Mouse (Mus musculus) neural tube, embryonic 15.5 days (tissue): ENCODE measurements around the gene Themis3. TPM values are rescaled to one million over a fixed set of nuclear protein-coding genes. Genes with fewer than 3 reads are reported as not detected.

ENCODE experiments used
- ATAC-seq: fragments of 200-750 bp; cut with Nextera tagmentation; 2 replicates; pipeline ENCODE4 v1.8.0; 2017; ENCODE audit warnings: mild to moderate bottlenecking, moderate TSS enrichment, moderate library complexity; ENCODE audit not compliant: low FRiP score
- H3K27ac ChIP-seq: fragments of 300-500 bp; sonication (generic); replicated peaks from 2 replicates; pipeline ENCODE4 v1.5.1; 2015; ENCODE audit warnings: mild to moderate bottlenecking, inconsistent platforms
- H3K27me3 ChIP-seq: fragments of 300-500 bp; sonication (generic); replicated peaks from 2 replicates; pipeline ENCODE4 v1.6.1; 2015; ENCODE audit warnings: inconsistent platforms
- H3K36me3 ChIP-seq: fragments of 300-500 bp; sonication (generic); 2 replicates; pipeline ENCODE4 v1.6.1; 2015; ENCODE audit warnings: inconsistent platforms
- H3K4me1 ChIP-seq: fragments of 300-500 bp; sonication (generic); 2 replicates; pipeline ENCODE4 v1.6.1; 2015; ENCODE audit warnings: inconsistent platforms
- H3K4me2 ChIP-seq: fragments of 300-500 bp; sonication (generic); 2 replicates; pipeline ENCODE4 v1.6.1; 2015; ENCODE audit warnings: inconsistent platforms, mild to moderate bottlenecking, moderate library complexity
- H3K4me3 ChIP-seq: fragments of 300-500 bp; sonication (generic); replicated peaks from 2 replicates; pipeline ENCODE4 v1.5.1; 2015; ENCODE audit warnings: mild to moderate bottlenecking, inconsistent platforms
- H3K9ac ChIP-seq: fragments of 300-500 bp; sonication (generic); replicated peaks from 2 replicates; pipeline ENCODE4 v1.6.1; 2015; ENCODE audit warnings: mild to moderate bottlenecking, inconsistent platforms
- H3K9me3 ChIP-seq: fragments of 300-500 bp; sonication (generic); replicated peaks from 2 replicates; pipeline ENCODE4 v1.6.1; 2016; ENCODE audit warnings: inconsistent platforms
- WGBS: fragments of 180-500 bp; shearing (Covaris S2); methylation state at CpG from one replicate; pipeline ENCODE4 v1.1.7; 2015; ENCODE audit warnings: mixed read lengths; 5-methylcytosine and 5-hydroxymethylcytosine counted together
- polyA plus RNA-seq: library from polyadenylated mRNA; unstranded; fragments of >200 nt; fragmentation: Nextera tagmentation; extraction: Ambion mirVana; gene quantifications from 2 replicates; pipeline ENCODE4 v1.2.1, GENCODE M21; 2015

Themis3 gene
- 0.14 TPM in 1 of 2 replicates, not detected in the other for polyA plus RNA-seq

DNA sequence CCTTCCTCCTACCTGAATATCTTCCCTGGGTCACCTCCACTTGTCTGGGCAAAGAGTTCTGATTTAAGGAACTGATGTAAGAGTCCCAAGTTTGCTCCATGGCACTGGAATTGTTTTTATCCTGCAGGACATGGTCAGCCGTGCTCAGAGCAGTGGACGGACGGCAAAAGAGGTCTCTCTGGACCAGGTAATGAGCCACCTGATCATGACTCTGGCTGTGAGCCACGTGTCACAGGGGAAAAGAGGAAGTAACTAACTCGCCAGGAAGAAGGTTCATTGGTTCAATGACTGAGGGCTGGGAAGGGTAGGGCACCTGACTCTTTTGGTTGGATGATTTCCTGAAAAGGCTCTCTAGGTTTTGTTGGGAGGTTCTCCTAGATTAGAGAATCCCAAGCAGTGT lies at the start of gene Themis3:
TSS of gene Themis3 (minus strand) at position 187 of the 400 bp plus-strand sequence.
- ATAC-seq = no peak

DNA sequence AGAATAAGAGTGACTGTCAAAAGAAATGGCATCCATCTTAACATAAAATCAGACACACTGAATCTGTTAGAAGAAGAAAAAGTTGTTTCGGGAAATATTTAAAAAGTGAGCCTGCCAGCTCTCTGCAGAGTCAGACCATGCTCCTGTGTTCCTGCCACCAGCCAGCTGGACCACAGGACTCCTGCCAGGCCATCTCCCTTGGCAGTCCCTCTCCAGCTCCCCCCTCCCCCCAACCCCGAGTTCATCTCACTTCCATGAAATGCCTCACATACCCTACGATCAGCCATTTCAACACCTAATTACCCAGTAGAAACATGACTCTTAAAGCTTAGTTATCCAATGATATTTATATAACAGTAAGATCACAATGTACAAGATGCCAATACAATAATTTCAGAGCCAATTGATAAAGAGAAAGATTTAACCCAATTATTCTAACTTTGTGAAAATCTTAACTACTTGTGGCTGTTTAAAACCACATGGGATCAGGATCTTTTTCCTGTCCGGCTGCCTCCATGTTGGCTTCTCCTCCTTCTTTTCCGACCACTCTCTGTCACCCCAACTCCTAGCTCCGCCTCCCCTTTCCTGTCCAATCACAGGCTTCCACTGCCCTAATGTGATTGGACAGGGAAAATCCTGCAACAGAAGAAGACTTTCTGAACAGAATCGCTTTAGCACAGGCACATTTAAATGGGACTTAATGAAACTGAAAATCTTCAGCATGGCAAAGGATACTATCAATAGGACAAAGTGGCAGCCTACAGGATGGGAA lies 43.7 kb upstream of the Themis3 start:
- Histone ChIP-seq H3K4me3 (no peak overlapping the region), H3K4me2 (no peak overlapping the region), H3K4me1 (no peaks in the 10 kb centered on the region), H3K9me3 (no peaks in the 10 kb centered on the region), H3K36me3 (no peaks in the 10 kb centered on the region), H3K27ac (no peak overlapping the region), H3K9ac (no peak overlapping the region), H3K27me3 (no peaks in the 10 kb centered on the region)
- 90% methylated on average over 7 of the region's 7 CpGs for WGBS
- no peak for ATAC-seq

More for the DNA sequence above, at the start of gene Themis3:
- Histone ChIP-seq H3K27ac (no peak within 1 kb of the TSS), H3K4me2 (no peak within 1 kb of the TSS), H3K4me3 (no peak within 1 kb of the TSS), H3K9ac (no peak within 1 kb of the TSS), H3K9me3 (no peaks in the 10 kb centered on the region), H3K36me3 (no peaks in the 10 kb centered on the region), H3K27me3 (no peaks in the 10 kb centered on the region; the same call in 1 of the 2 replicates), H3K4me1 (no peaks in the 10 kb centered on the region)
- WGBS = 75% methylated on average over 5 of the region's 5 CpGs

DNA sequence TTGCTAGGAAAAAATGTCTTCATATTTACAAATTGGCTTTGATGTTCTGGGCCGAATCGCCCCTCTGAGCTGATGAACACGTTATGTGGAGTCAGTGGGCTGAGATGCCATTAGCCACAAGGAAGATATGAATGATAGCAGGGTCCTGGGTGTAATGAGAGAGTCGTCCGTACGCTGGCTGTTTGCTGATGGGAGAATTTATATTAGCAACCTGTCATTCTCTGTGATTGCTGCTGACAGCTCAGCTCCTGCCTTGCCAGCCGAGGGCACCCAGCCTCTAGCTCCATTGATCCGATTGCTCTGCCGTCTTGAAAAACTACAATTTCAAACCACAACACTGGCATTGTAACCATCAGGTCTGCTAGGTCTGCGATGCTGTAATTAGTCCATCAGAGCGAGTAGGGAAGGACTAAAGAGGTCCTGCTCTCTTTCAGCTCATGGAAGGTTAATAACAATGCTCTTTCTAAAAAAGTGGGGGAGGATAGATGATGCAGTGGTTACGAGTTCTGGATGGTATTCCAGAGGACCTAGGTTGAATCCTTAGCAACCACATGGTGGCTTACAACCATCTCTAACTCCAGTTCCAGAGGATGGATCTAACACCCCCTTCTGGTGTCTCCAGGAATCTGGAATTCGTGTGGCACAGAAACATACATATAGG lies 25.7 kb upstream of the Themis3 start:
- H3K27ac ChIP-seq = no peak overlapping the region
- H3K9ac ChIP-seq = no peak overlapping the region
- ATAC-seq = no peak
- no peak overlapping the region for H3K4me3 ChIP-seq
- 43% methylated on average over 13 of the region's 13 CpGs for WGBS
- H3K4me2 ChIP-seq = no peak overlapping the region
- H3K36me3 ChIP-seq = no peaks in the 10 kb centered on the region
- H3K9me3 ChIP-seq = no peaks in the 10 kb centered on the region
- H3K27me3 ChIP-seq = no peaks in the 10 kb centered on the region
- H3K4me1 ChIP-seq = peaks cover 5% of the 10 kb centered on the region

DNA sequence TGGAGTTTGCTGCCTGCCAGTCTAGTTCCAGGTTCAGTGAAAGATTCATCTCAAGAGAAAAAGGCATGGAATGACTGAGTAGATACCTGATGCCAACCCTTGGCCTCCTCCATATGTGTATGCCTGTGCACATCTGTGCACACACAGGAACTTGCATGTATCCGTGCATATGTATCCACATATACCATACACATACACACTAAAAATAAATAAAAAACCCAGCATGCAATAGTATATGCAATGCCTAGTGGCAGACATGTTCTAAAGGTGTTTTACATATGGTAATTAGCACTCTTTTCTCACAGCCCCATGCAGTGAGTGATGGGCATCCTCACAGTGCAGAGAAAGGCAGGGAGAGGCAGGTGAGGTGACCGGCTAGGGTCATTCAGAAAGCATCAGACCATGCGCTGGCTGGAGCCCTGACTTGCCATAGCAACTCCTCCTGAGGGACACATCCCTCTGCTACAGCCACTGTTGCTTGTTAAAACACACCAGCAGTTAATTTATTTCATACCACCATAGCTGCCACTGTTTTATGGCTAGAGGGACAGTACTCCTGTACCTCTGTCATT lies 24.9 kb upstream of the Themis3 start:
- no peak overlapping the region for H3K27ac ChIP-seq
- ATAC-seq = no peak
- no peaks in the 10 kb centered on the region for H3K27me3 ChIP-seq
- no peak overlapping the region for H3K4me3 ChIP-seq
- H3K9me3 ChIP-seq = no peaks in the 10 kb centered on the region
- WGBS = 58% methylated on average over 3 of the region's 3 CpGs
- no peaks in the 10 kb centered on the region for H3K36me3 ChIP-seq
- peaks cover 5% of the 10 kb centered on the region for H3K4me1 ChIP-seq
- H3K4me2 ChIP-seq = no peak overlapping the region
- H3K9ac ChIP-seq = no peak overlapping the region

DNA sequence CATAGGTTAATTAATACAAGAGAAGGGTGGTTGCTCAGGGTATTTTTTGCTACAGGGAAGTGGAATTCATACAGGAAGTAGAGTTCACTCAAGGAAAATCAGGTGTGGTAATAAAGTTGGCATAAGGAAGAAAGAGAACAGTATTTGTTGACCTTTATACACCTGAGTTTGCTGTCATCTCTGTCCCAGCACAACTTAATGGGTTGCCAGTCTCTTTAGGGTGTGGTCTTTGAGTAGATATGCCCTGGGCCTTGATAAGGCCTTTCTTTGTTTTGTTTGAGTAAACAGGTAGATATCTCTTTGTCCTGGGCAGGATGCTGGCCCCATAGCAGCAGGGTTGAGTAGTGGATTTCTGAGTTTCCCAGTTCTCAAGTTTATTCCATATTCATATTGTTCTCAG lies 15.6 kb upstream of the Themis3 start:
- no peak overlapping the region for H3K9ac ChIP-seq
- no peaks in the 10 kb centered on the region for H3K9me3 ChIP-seq
- no peaks in the 10 kb centered on the region for H3K4me1 ChIP-seq
- H3K36me3 ChIP-seq = no peaks in the 10 kb centered on the region
- no peak overlapping the region for H3K4me3 ChIP-seq
- no peak overlapping the region for H3K27ac ChIP-seq
- H3K4me2 ChIP-seq = no peak overlapping the region
- no peaks in the 10 kb centered on the region for H3K27me3 ChIP-seq
- ATAC-seq = no peak

DNA sequence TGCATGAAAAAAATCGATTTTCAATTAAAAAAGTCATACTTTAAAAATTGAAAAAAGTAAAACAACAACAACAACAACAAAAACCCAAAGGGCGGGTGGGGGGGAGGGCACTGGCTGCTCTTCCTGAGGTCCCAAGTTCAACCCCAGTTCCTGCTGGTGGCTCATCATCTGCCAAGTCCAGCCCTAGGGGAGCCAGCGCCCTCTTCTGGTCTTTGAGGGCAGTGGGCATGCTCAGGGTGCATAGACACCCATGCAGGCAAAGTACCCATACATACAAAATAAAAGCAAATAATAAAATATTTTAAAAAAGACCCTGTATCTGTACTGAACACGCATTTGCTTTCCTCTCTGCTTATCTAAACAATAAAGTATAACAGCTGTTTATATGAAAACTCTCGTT lies 10.5 kb upstream of the Themis3 start:
- Histone ChIP-seq H3K9me3 (no peaks in the 10 kb centered on the region), H3K4me3 (no peak overlapping the region), H3K27ac (no peak overlapping the region), H3K27me3 (no peaks in the 10 kb centered on the region), H3K4me1 (no peaks in the 10 kb centered on the region), H3K4me2 (no peak overlapping the region), H3K9ac (no peak overlapping the region), H3K36me3 (no peaks in the 10 kb centered on the region)
- 77% methylated on average over 5 of the region's 5 CpGs for WGBS
- ATAC-seq = no peak

DNA sequence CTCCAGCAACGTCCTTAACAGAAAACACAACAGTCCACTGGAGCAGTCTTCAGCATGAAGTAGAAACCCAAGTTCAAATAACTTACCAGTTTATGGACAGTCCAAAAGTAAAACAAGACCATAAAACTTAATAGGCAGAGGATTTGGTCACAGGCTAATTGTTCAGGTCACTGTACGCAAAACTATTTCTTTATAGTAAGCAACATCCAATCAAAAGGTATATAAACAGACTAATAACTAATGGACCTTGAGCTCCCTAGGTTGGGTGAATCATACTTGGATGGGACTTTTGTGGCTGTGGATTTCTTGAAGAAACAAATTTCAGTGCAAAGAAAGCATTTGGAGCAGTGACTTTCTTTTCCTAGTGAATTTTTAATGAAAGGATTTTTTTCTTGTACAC lies 6.8 kb upstream of the Themis3 start:
- no peaks in the 10 kb centered on the region for H3K9me3 ChIP-seq
- ATAC-seq = no peak
- no peak overlapping the region for H3K4me3 ChIP-seq
- no peaks in the 10 kb centered on the region for H3K36me3 ChIP-seq
- no peak overlapping the region for H3K27ac ChIP-seq
- H3K27me3 ChIP-seq = no peaks in the 10 kb centered on the region
- H3K4me1 ChIP-seq = no peaks in the 10 kb centered on the region
- WGBS = 85% methylated on average over 2 of the region's 2 CpGs
- H3K4me2 ChIP-seq = no peak overlapping the region
- H3K9ac ChIP-seq = no peak overlapping the region

DNA sequence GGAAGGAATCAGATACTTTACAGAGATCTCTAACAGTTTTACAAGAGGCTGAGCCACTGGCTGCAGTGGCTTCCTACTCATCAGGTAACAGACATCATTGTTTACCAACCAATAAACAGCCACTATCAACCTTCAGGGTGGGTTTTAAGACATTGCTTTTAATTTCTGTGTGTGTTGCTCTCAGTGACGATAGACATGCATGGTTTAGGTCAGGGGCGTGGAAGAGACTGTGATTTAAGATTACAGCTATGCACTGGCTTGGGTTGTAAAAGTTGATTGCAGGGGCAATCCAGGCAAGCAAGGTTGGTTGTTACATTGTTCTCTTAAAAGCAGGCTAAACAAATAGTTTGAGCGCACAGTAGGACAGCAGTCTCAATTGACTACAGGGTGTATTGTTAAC lies 1.4 kb upstream of the Themis3 start:
- no peaks in the 10 kb centered on the region for H3K36me3 ChIP-seq
- no peak for ATAC-seq

DNA sequence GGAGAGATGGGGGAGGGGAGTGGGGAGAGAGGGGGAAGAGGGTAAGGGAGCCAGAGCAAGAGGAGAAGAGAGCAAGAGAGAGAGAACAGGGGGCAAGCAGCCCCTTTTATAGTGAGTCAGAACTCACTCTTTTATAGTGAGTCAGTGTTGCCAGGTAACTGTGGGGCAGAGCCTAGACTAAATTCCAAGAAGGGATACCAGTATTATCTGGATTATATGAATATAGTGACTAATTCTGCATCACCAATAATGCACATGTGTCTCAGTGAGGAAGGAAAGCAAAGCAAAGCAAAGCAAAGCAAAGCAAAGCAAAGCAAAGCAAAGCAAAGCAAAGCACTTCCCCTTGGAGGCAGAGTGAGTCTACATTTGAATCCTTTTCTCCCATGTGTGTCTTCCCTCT lies 835 bp upstream of the Themis3 start:
- Histone ChIP-seq H3K9ac (no peak overlapping the region), H3K4me2 (no peak overlapping the region), H3K4me1 (no peaks in the 10 kb centered on the region), H3K36me3 (no peaks in the 10 kb centered on the region), H3K27ac (no peak overlapping the region), H3K9me3 (no peaks in the 10 kb centered on the region), H3K27me3 (no peaks in the 10 kb centered on the region; the same call in 1 of the 2 replicates), H3K4me3 (no peak overlapping the region)
- no peak for ATAC-seq

More for the DNA sequence above, 1.4 kb upstream of the Themis3 start:
- H3K9me3 ChIP-seq = no peaks in the 10 kb centered on the region
- H3K4me1 ChIP-seq = no peaks in the 10 kb centered on the region
- H3K27ac ChIP-seq = no peak overlapping the region
- no peak overlapping the region for H3K4me2 ChIP-seq
- H3K27me3 ChIP-seq = no peaks in the 10 kb centered on the region; the same call in 1 of the 2 replicates
- H3K4me3 ChIP-seq = no peak overlapping the region
- 11% methylated on average over 3 of the region's 3 CpGs for whole genome bisulfite sequencing
- H3K9ac ChIP-seq = no peak overlapping the region

DNA sequence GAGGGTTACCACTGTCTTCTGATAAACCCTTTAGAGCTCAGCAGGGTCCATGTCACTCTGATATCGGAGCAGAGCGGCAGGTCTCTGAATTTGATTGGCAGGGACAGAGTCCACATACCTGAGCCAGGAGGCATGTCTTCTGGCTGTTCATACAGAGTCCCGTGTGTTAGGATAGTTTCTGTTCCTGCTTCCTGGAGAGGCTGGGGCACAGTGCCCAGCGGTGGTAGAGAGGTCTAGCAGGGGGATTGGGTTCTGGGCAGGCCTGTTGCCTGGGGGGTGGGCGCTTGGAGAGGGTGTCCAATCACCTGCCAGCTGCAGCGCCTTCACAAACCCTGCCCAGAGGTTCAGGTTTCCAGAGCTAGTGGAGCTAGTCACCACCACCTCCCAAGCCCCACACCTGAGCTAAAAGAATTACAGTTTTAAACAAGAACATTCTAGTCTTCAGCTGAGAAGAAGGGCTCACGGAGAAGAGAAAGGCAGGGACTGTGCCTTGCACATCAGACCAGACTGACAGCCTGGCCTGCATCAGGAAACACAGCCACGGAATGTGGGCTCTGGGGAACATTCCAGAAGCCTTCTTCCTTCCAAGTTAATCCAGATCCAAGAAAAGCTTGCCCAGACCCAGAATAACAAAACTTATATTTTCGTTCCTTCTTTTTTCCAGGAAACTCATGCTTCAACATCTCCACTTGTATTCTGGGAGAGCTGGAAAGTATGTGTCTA lies 3.9 kb downstream of the Themis3 start:
- 0 out of 2 replicates have a peak, but pooled peaks cover 6% of the 10 kb centered on the region for H3K4me1 ChIP-seq
- 77% methylated on average over 9 of the region's 9 CpGs for WGBS
- no peaks in the 10 kb centered on the region for H3K36me3 ChIP-seq
- H3K4me3 ChIP-seq = no peak overlapping the region
- no peaks in the 10 kb centered on the region for H3K9me3 ChIP-seq
- H3K27ac ChIP-seq = no peak overlapping the region
- no peaks in the 10 kb centered on the region; the same call in 1 of the 2 replicates for H3K27me3 ChIP-seq
- H3K9ac ChIP-seq = no peak overlapping the region
- no peak overlapping the region for H3K4me2 ChIP-seq
- no peak for ATAC-seq

DNA sequence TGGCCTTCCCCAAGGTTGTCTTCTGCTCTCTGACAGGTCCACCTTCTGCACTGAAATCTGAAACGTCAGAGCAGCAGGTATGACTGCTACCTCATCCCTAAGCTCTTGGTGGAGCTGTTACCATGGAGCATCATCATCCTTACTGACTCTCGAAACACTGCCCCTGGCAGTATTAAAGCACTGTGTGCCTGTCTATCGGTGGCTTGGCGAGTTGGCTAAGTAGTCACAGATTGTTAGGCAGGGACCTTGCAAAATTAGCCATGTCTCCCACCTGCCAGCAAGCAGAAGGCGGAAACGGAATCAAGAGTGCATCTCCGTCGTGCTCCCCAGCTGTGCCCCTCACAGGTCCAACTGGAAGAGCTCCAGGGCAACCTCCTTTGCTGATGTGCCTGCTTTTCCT lies 4.6 kb downstream of the Themis3 start:
- 0 out of 2 replicates have a peak, but pooled peaks cover 6% of the 10 kb centered on the region for H3K4me1 ChIP-seq
- no peaks in the 10 kb centered on the region; the same call in 1 of the 2 replicates for H3K27me3 ChIP-seq
- no peak overlapping the region for H3K27ac ChIP-seq
- H3K4me2 ChIP-seq = no peak overlapping the region
- no peaks in the 10 kb centered on the region for H3K36me3 ChIP-seq
- WGBS = 55% methylated on average over 8 of the region's 8 CpGs
- no peak for ATAC-seq
- no peak overlapping the region for H3K4me3 ChIP-seq
- no peaks in the 10 kb centered on the region for H3K9me3 ChIP-seq
- no peak overlapping the region for H3K9ac ChIP-seq
